Mouse (Mus musculus): ENCODE data around the gene Mylip.

- TF ChIP-seq CTCF (IDR thresholded peaks at IDR 0.05; ENCODE audit: low read depth) (no peak), EP300 (IDR thresholded peaks at IDR 0.05; ENCODE audit: low read depth) (no peak)
Observed at GRCm38 (mm10) chr13:45455108-45455861, 65.7 kb downstream of the Mylip start.

Data from liver, embryonic 14.5 days (tissue).